Mouse (Mus musculus) heart, adult 2 months (tissue): ENCODE measurements around the gene Tenm4.

Experiments
- CTCF ChIP-seq: fragments of 200-600 bp; IDR thresholded peaks from 2 replicates; pipeline ENCODE4 v1.8.1; 2022; ENCODE audit warnings: antibody characterized with exemption, mild to moderate bottlenecking, moderate library complexity
- POLR2A ChIP-seq: fragments of 200-500 bp; IDR thresholded peaks from 2 replicates; pipeline ENCODE4 v1.6.1; 2011; ENCODE audit warnings: mild to moderate bottlenecking, low read depth, low read length, control low read depth; ENCODE audit not compliant: insufficient read depth

DNA sequence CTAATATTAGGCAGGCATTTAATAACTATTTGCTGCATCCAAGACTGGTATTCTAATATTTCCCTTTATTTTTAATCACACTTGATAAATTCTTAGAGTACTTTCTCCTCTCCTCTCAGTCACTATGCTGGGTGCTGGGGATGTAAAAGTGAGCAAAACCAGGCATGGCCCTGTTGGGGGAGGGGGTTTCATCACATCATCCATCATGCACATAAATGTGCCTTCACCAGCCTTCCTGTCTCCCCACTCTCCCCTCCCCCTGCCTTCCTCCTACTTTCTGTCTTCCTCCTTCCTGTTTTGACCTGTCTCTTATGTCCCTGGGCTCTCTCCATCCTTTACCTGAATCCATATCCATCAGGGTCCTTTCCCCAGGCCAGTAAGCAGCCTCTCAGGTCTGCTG, 416.4 kb downstream of the Tenm4 start:
- TF ChIP-seq POLR2A (no peak), CTCF (no peak)
